Comparison of ENCODE assay signal across 8 mouse cellular contexts in genomic region chr6:38550250-38551061, GRCm38 (mm10). TPM values are rescaled to one million over a fixed set of nuclear protein-coding genes. Genes with fewer than 3 reads are reported as not detected.
DNase-seq lines count a peak whose midpoint lies in the region; ATAC-seq and TF ChIP-seq lines count a peak whose summit lies in the region.

No protein-coding gene starts in this region.

- POLR2A ChIA-PET in Patski (lab: Charles Lee) = interaction anchor here (0.6 to 1.6 kb wide), 8 partner anchors 8 to 424 kb away, joined by 3 to 24 read pairs (median 3); partner anchors contain the start of gene Fmc1

- 6% methylated on average over 28 of the region's 28 CpGs for WGBS in embryonic facial prominence, embryonic 13.5 days
- WGBS in heart, embryonic 11.5 days (ENCODE audit: insufficient replicate concordance) = 8% methylated on average over 28 of the region's 28 CpGs
- 5% methylated on average over 28 of the region's 28 CpGs for WGBS in stomach, embryonic 14.5 days

- H3K27me3 ChIP-seq in Patski = no peaks in the 10 kb centered on the region
- H3K27me3 ChIP-seq in embryonic facial prominence, embryonic 13.5 days = no peaks in the 10 kb centered on the region
- H3K27me3 ChIP-seq in heart, embryonic 11.5 days (ENCODE audit: control insufficient read depth, insufficient read depth, low read length) = no peaks in the 10 kb centered on the region
- H3K27me3 ChIP-seq in stomach, embryonic 14.5 days (ENCODE audit: control insufficient read depth, insufficient read depth, low read length) = no peaks in the 10 kb centered on the region

- CTCF ChIA-PET in Patski (lab: Charles Lee) = interaction anchor here (1.4 to 3.3 kb wide), 2 partner anchors 17 to 20 kb away, joined by 3 to 21 read pairs; partner anchors contain the start of gene Fmc1

- peak overlapping the region; percentile 70 for H3K4me3 ChIP-seq in embryonic facial prominence, embryonic 13.5 days
- peak overlapping the region; percentile 72 for H3K4me3 ChIP-seq in heart, embryonic 11.5 days (ENCODE audit: low read depth, low read length)
- peak overlapping the region; percentile 72 for H3K4me3 ChIP-seq in stomach, embryonic 14.5 days (ENCODE audit: low read depth, low read length)

- H3K4me2 ChIP-seq in embryonic facial prominence, embryonic 13.5 days = peak overlapping the region; percentile 69
- peak overlapping the region; percentile 72 for H3K4me2 ChIP-seq in heart, embryonic 11.5 days
- peak overlapping the region; percentile 66 for H3K4me2 ChIP-seq in stomach, embryonic 14.5 days (replicated peaks; ENCODE audit: low read depth, low read length)

- peak; percentile 37 for DNase-seq in layer of hippocampus, adult 9-10 months (ENCODE audit: low spot score)
- no peak for DNase-seq in layer of hippocampus, adult 8-10 months (ENCODE audit: low spot score in 2 of 2)
- DNase-seq in Patski (ENCODE audit: low read depth, low spot score) = peak; percentile 31
- DNase-seq in kidney, postnatal 14 days = peak; percentile 78
- DNase-seq in lung, postnatal 4 days = peak; percentile 83

- no peak for TF ChIP-seq CTCF in Patski (IDR thresholded peaks at IDR 0.05)

- in situ Hi-C loops in Patski (cut with MboI; ENCODE audit: low pct_unique_long_range_greater_than_20kb) = no loop called here

- no peaks in the 10 kb centered on the region for H3K36me3 ChIP-seq in embryonic facial prominence, embryonic 13.5 days
- no peaks in the 10 kb centered on the region for H3K36me3 ChIP-seq in heart, embryonic 11.5 days (ENCODE audit: control insufficient read depth, insufficient read depth, low read length)
- peaks cover 4% of the 10 kb centered on the region; the same call in 1 of the 2 replicates for H3K36me3 ChIP-seq in stomach, embryonic 14.5 days (ENCODE audit: control insufficient read depth, insufficient read depth, low read length)

- peak overlapping the region; percentile 94 for H3K9ac ChIP-seq in embryonic facial prominence, embryonic 13.5 days
- H3K9ac ChIP-seq in heart, embryonic 11.5 days (ENCODE audit: low read depth, low read length) = peak overlapping the region; percentile 97
- H3K9ac ChIP-seq in stomach, embryonic 14.5 days (replicated peaks; ENCODE audit: low read depth, low read length) = peak overlapping the region; percentile 90

- peak; percentile 20 for ATAC-seq in Patski
- peak; percentile 17; the same call in 1 of the 2 replicates for ATAC-seq in embryonic facial prominence, embryonic 13.5 days (ENCODE audit: insufficient number of reproducible peaks, insufficient read depth, low FRiP score, low TSS enrichment, low read depth)
- peak; percentile 64 for ATAC-seq in heart, embryonic 11.5 days (replicated peaks; ENCODE audit: insufficient number of reproducible peaks, low FRiP score, low TSS enrichment)
- ATAC-seq in stomach, embryonic 14.5 days (ENCODE audit: insufficient number of reproducible peaks, insufficient read depth, low FRiP score, low read depth) = peak; percentile 15

- H3K27ac ChIP-seq in embryonic facial prominence, embryonic 13.5 days = peak overlapping the region; percentile 99
- peak overlapping the region; percentile 100 for H3K27ac ChIP-seq in heart, embryonic 11.5 days (ENCODE audit: low read depth, low read length)
- H3K27ac ChIP-seq in stomach, embryonic 14.5 days (ENCODE audit: low read length) = peak overlapping the region; percentile 99

- H3K9me3 ChIP-seq in embryonic facial prominence, embryonic 13.5 days = no peaks in the 10 kb centered on the region
- no peaks in the 10 kb centered on the region for H3K9me3 ChIP-seq in heart, embryonic 11.5 days (replicated peaks; ENCODE audit: control insufficient read depth, low read length)
- H3K9me3 ChIP-seq in stomach, embryonic 14.5 days (ENCODE audit: control insufficient read depth, low read depth, low read length) = no peaks in the 10 kb centered on the region

- peaks cover 17% of the 10 kb centered on the region for H3K4me1 ChIP-seq in embryonic facial prominence, embryonic 13.5 days
- H3K4me1 ChIP-seq in heart, embryonic 11.5 days (ENCODE audit: control insufficient read depth, insufficient read depth, low read length) = peaks cover 8% of the 10 kb centered on the region
- H3K4me1 ChIP-seq in stomach, embryonic 14.5 days (ENCODE audit: control insufficient read depth, insufficient read depth, low read length) = peaks cover 12% of the 10 kb centered on the region; the same call in 1 of the 2 replicates

RNA-seq across cellular contexts. Expression of gene Luc7l2, which starts 0.7 kb away (rescaled TPM):
- 100 to 1,000 TPM; 185 to 230 (median 205) TPM for total RNA-seq in layer of hippocampus, adult 8-10 months (2022)
- polyA plus RNA-seq in Patski (2021) = 117 TPM
- 59.2 and 68.8 TPM in 2 replicates for polyA plus RNA-seq in embryonic facial prominence, embryonic 13.5 days (2015; fragmentation: Nextera tagmentation; extraction: Ambion mirVana)
- polyA plus RNA-seq in heart, embryonic 11.5 days (2014; fragmentation: Nextera tagmentation; extraction: Ambion mirVana) = 29.9 and 43.1 TPM in 2 replicates
- 74.3 and 74.9 TPM in 2 replicates for polyA plus RNA-seq in stomach, embryonic 14.5 days (2014; fragmentation: Nextera tagmentation; extraction: Ambion mirVana)

RNA-seq across cellular contexts. Expression of gene Fmc1, which starts 17.2 kb away (rescaled TPM):
- 10 to 100 TPM; 41.7 to 64.3 (median 47.9) TPM for total RNA-seq in layer of hippocampus, adult 8-10 months (2022)
- 62.6 TPM for polyA plus RNA-seq in Patski (2021)
- polyA plus RNA-seq in embryonic facial prominence, embryonic 13.5 days (2015; fragmentation: Nextera tagmentation; extraction: Ambion mirVana) = 80.4 and 83.4 TPM in 2 replicates
- 189 and 195 TPM in 2 replicates for polyA plus RNA-seq in heart, embryonic 11.5 days (2014; fragmentation: Nextera tagmentation; extraction: Ambion mirVana)
- 137 and 148 TPM in 2 replicates for polyA plus RNA-seq in stomach, embryonic 14.5 days (2014; fragmentation: Nextera tagmentation; extraction: Ambion mirVana)

Comparison
In these comparisons a context has a peak if more than half of its experiments do, and no peak if none do; other contexts are left out.
1. DNase-seq: peak in layer of hippocampus, adult 9-10 months (single experiment), Patski (single experiment), kidney, postnatal 14 days (single experiment) and lung, postnatal 4 days (2 of 2); none in layer of hippocampus, adult 8-10 months (0 of 2).
2. Peak in every context shown above with its lines, with median percentiles within 50 percentile points of each other: ATAC-seq, H3K27ac ChIP-seq, H3K4me2 ChIP-seq, H3K4me3 ChIP-seq and H3K9ac ChIP-seq.